In the genomic region with DNA sequence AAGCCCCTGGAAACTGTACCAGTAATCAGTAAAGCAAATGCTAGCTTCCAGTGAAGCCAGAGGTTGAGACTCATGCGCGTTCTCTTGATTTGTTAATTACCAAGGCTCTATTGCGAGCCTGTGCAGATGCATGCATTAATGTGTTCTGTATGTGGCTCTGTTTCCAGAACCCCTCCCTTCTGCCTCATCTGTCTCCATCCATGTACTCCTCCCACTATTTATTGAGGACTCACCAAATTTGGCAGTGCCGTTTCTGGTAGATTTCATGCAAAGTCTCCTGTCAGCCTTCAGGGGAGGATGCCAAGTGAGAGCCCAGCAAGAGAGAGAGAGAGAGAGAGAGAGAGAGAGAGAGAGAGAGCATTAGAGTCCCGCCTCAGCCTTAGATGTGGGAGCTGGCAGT, we compare ENCODE assay signal across 27 mouse cellular contexts.
DNase-seq lines count a peak whose midpoint lies in the region; ATAC-seq and TF ChIP-seq lines count a peak whose summit lies in the region.
"Had no signal": no experiment of that assay in that cellular context is flagged by ENCODE, and none has a peak within 500 bp of the region (broad histone marks: within the 10 kb centered on the region; RNA-seq: fewer than 3 reads in every experiment).

No protein-coding gene starts in this region.

- H3K27ac ChIP-seq in embryonic facial prominence, embryonic 14.5 days (replicated peaks; ENCODE audit: low read depth, low read length): no peak overlapping the region
- no peak overlapping the region for H3K27ac ChIP-seq in embryonic facial prominence, embryonic 10.5 days (replicated peaks)
- no peak overlapping the region for H3K27ac ChIP-seq in midbrain, embryonic 14.5 days (replicated peaks; ENCODE audit: low read depth, low read length)
- H3K27ac ChIP-seq in midbrain, embryonic 16.5 days (ENCODE audit: low read length): no peak overlapping the region
- no peak overlapping the region for H3K27ac ChIP-seq in stomach, embryonic 16.5 days (ENCODE audit: low read length)
- H3K27ac ChIP-seq in stomach, postnatal 0 days (replicated peaks): no peak overlapping the region
- H3K27ac ChIP-seq: embryonic facial prominence, embryonic 13.5 days; forebrain, embryonic 10.5 days; forebrain, embryonic 15.5 days; gastrocnemius, adult 2 months; heart, embryonic 10.5 days; heart, embryonic 13.5 days; hindbrain, embryonic 12.5 days; hindbrain, embryonic 15.5 days had no signal

- WGBS in embryonic facial prominence, embryonic 14.5 days: 50% methylated on average over 5 of the region's 5 CpGs
- WGBS in embryonic facial prominence, embryonic 10.5 days: 81% methylated on average over 5 of the region's 5 CpGs
- 56% methylated on average over 5 of the region's 5 CpGs for WGBS in midbrain, embryonic 14.5 days
- WGBS in midbrain, embryonic 16.5 days: 54% methylated on average over 5 of the region's 5 CpGs
- WGBS in stomach, embryonic 16.5 days: 64% methylated on average over 5 of the region's 5 CpGs
- 55% methylated on average over 5 of the region's 5 CpGs for WGBS in stomach, postnatal 0 days

- H3K27me3 ChIP-seq in embryonic facial prominence, embryonic 14.5 days (replicated peaks; ENCODE audit: control insufficient read depth, insufficient read depth, low read length): no peaks in the 10 kb centered on the region
- peaks cover 48% of the 10 kb centered on the region for H3K27me3 ChIP-seq in embryonic facial prominence, embryonic 10.5 days (replicated peaks; ENCODE audit: low read depth, poor library complexity, severe bottlenecking)
- 0 out of 2 replicates have a peak, but pooled peaks cover 4% of the 10 kb centered on the region for H3K27me3 ChIP-seq in midbrain, embryonic 14.5 days (ENCODE audit: control insufficient read depth, insufficient read depth, low read length)
- no peaks in the 10 kb centered on the region; the same call in 1 of the 2 replicates for H3K27me3 ChIP-seq in midbrain, embryonic 16.5 days (ENCODE audit: control insufficient read depth, insufficient read depth, low read depth, low read length)
- no peaks in the 10 kb centered on the region for H3K27me3 ChIP-seq in stomach, embryonic 16.5 days (ENCODE audit: control insufficient read depth, insufficient read depth, low read length)
- no peaks in the 10 kb centered on the region for H3K27me3 ChIP-seq in stomach, postnatal 0 days (ENCODE audit: control insufficient read depth, insufficient read depth, low read length)
- H3K27me3 ChIP-seq: embryonic facial prominence, embryonic 13.5 days; hindbrain, embryonic 12.5 days; hindbrain, embryonic 15.5 days; Patski had no signal

- peaks cover 17% of the 10 kb centered on the region for H3K4me1 ChIP-seq in embryonic facial prominence, embryonic 14.5 days (ENCODE audit: control insufficient read depth, insufficient read depth, low read length)
- H3K4me1 ChIP-seq in embryonic facial prominence, embryonic 10.5 days: peaks cover 24% of the 10 kb centered on the region
- H3K4me1 ChIP-seq in midbrain, embryonic 14.5 days (ENCODE audit: control insufficient read depth, insufficient read depth, low read length): peaks cover 11% of the 10 kb centered on the region; the same call in 1 of the 2 replicates
- H3K4me1 ChIP-seq in midbrain, embryonic 16.5 days (ENCODE audit: control insufficient read depth, insufficient read depth, low read length): peaks cover 11% of the 10 kb centered on the region
- H3K4me1 ChIP-seq in stomach, embryonic 16.5 days (ENCODE audit: control insufficient read depth, insufficient read depth, low read length): peaks cover under 1% of the 10 kb centered on the region; the same call in 1 of the 2 replicates
- no peaks in the 10 kb centered on the region for H3K4me1 ChIP-seq in stomach, postnatal 0 days (replicated peaks; ENCODE audit: control insufficient read depth, insufficient read depth)
- H3K4me1 ChIP-seq: heart, embryonic 10.5 days; heart, embryonic 13.5 days had no signal

- H3K36me3 ChIP-seq in embryonic facial prominence, embryonic 14.5 days (ENCODE audit: control insufficient read depth, insufficient read depth, low read length): no peaks in the 10 kb centered on the region
- no peaks in the 10 kb centered on the region for H3K36me3 ChIP-seq in embryonic facial prominence, embryonic 10.5 days (replicated peaks)
- H3K36me3 ChIP-seq in midbrain, embryonic 14.5 days (ENCODE audit: control insufficient read depth, insufficient read depth, low read length): no peaks in the 10 kb centered on the region
- no peaks in the 10 kb centered on the region for H3K36me3 ChIP-seq in midbrain, embryonic 16.5 days (ENCODE audit: control insufficient read depth, insufficient read depth, low read length)
- H3K36me3 ChIP-seq in stomach, embryonic 16.5 days (ENCODE audit: control insufficient read depth, insufficient read depth, low read length): no peaks in the 10 kb centered on the region
- no peaks in the 10 kb centered on the region for H3K36me3 ChIP-seq in stomach, postnatal 0 days (ENCODE audit: control insufficient read depth, insufficient read depth, low read length)
- H3K36me3 ChIP-seq: embryonic facial prominence, embryonic 13.5 days; forebrain, embryonic 10.5 days; forebrain, embryonic 15.5 days; heart, embryonic 10.5 days; heart, embryonic 13.5 days; hindbrain, embryonic 12.5 days; hindbrain, embryonic 15.5 days had no signal

- no peak for TF ChIP-seq EP300 in stomach, postnatal 0 days (optimal IDR thresholded peaks at IDR 0.05)

- ATAC-seq in embryonic facial prominence, embryonic 14.5 days (ENCODE audit: low read depth): no peak
- no peak for ATAC-seq in midbrain, embryonic 14.5 days (ENCODE audit: low FRiP score, low TSS enrichment)
- ATAC-seq in midbrain, embryonic 16.5 days: no peak
- peak; percentile 33; the same call in 1 of the 2 replicates for ATAC-seq in stomach, embryonic 16.5 days (ENCODE audit: insufficient read depth, low FRiP score)
- ATAC-seq in stomach, postnatal 0 days (ENCODE audit: low FRiP score, low TSS enrichment): no peak
- ATAC-seq: forebrain, embryonic 15.5 days; Patski had no signal

- no peak overlapping the region for H3K9ac ChIP-seq in embryonic facial prominence, embryonic 14.5 days (ENCODE audit: low read depth, low read length)
- no peak overlapping the region for H3K9ac ChIP-seq in midbrain, embryonic 14.5 days (replicated peaks; ENCODE audit: low read length)
- H3K9ac ChIP-seq in midbrain, embryonic 16.5 days (ENCODE audit: low read depth, low read length): no peak overlapping the region
- no peak overlapping the region for H3K9ac ChIP-seq in stomach, embryonic 16.5 days (ENCODE audit: low read length)
- no peak overlapping the region for H3K9ac ChIP-seq in stomach, postnatal 0 days (ENCODE audit: low read length)
- H3K9ac ChIP-seq: embryonic facial prominence, embryonic 13.5 days; forebrain, embryonic 15.5 days; heart, embryonic 13.5 days; hindbrain, embryonic 12.5 days; hindbrain, embryonic 15.5 days had no signal

- H3K4me3 ChIP-seq in embryonic facial prominence, embryonic 14.5 days (ENCODE audit: low read depth, low read length): no peak overlapping the region
- no peak overlapping the region for H3K4me3 ChIP-seq in embryonic facial prominence, embryonic 10.5 days
- no peak overlapping the region for H3K4me3 ChIP-seq in midbrain, embryonic 14.5 days (replicated peaks; ENCODE audit: low read depth, low read length)
- H3K4me3 ChIP-seq in midbrain, embryonic 16.5 days (ENCODE audit: low read depth, low read length): no peak overlapping the region
- H3K4me3 ChIP-seq in stomach, embryonic 16.5 days (replicated peaks; ENCODE audit: low read length): no peak overlapping the region
- no peak overlapping the region for H3K4me3 ChIP-seq in stomach, postnatal 0 days (ENCODE audit: low read depth, low read length)
- H3K4me3 ChIP-seq: embryonic facial prominence, embryonic 13.5 days; forebrain, embryonic 10.5 days; forebrain, embryonic 15.5 days; gastrocnemius, adult 2 months; heart, embryonic 10.5 days; heart, embryonic 13.5 days; hindbrain, embryonic 12.5 days; hindbrain, embryonic 15.5 days had no signal

- H3K9me3 ChIP-seq in embryonic facial prominence, embryonic 14.5 days (ENCODE audit: control insufficient read depth, low read length): no peaks in the 10 kb centered on the region
- H3K9me3 ChIP-seq in embryonic facial prominence, embryonic 10.5 days: no peaks in the 10 kb centered on the region
- no peaks in the 10 kb centered on the region for H3K9me3 ChIP-seq in midbrain, embryonic 14.5 days (ENCODE audit: control insufficient read depth, low read length)
- no peaks in the 10 kb centered on the region for H3K9me3 ChIP-seq in midbrain, embryonic 16.5 days (replicated peaks; ENCODE audit: control insufficient read depth, low read length, poor library complexity, severe bottlenecking)
- H3K9me3 ChIP-seq in stomach, embryonic 16.5 days (replicated peaks; ENCODE audit: control insufficient read depth, low read length): no peaks in the 10 kb centered on the region
- H3K9me3 ChIP-seq in stomach, postnatal 0 days (ENCODE audit: control insufficient read depth, low read length): no peaks in the 10 kb centered on the region
- H3K9me3 ChIP-seq: embryonic facial prominence, embryonic 13.5 days; forebrain, embryonic 10.5 days; forebrain, embryonic 15.5 days; heart, embryonic 10.5 days; heart, embryonic 13.5 days; hindbrain, embryonic 12.5 days; hindbrain, embryonic 15.5 days had no signal

- DNase-seq in embryonic facial prominence, embryonic 14.5 days (ENCODE audit: low spot score): peak; percentile 53
- DNase-seq in embryonic facial prominence, embryonic 10.5 days (ENCODE audit: low spot score): no peak
- DNase-seq in heart, adult 11 months: peak; percentile 41
- no peak for DNase-seq in heart, adult 8-10 months (ENCODE audit: low spot score)
- peak; percentile 26 for DNase-seq in midbrain, embryonic 14.5 days
- DNase-seq in stomach, postnatal 0 days (ENCODE audit: low spot score): no peak
- DNase-seq: adrenal gland, postnatal 10 days; adrenal gland, postnatal 36 days; cerebellum, adult 11 months; cerebellum, adult 2 months; cerebellum, adult 9-11 months; cerebellum, postnatal 25 days; gastrocnemius, adult 2 months; gastrocnemius, postnatal 14 days; heart, adult 18-20 months; heart, postnatal 14 days; heart, postnatal 4 days had no signal

- TF ChIP-seq CTCF in stomach, postnatal 0 days (IDR thresholded peaks at IDR 0.05; ENCODE audit: low read depth): no peak

- H3K4me2 ChIP-seq in embryonic facial prominence, embryonic 14.5 days (ENCODE audit: low read depth, low read length): no peak overlapping the region
- no peak overlapping the region for H3K4me2 ChIP-seq in midbrain, embryonic 14.5 days (ENCODE audit: low read length)
- no peak overlapping the region for H3K4me2 ChIP-seq in midbrain, embryonic 16.5 days (ENCODE audit: low read length)
- H3K4me2 ChIP-seq in stomach, embryonic 16.5 days (ENCODE audit: low read depth, low read length): no peak overlapping the region
- no peak overlapping the region for H3K4me2 ChIP-seq in stomach, postnatal 0 days (replicated peaks; ENCODE audit: low read depth)
- H3K4me2 ChIP-seq: embryonic facial prominence, embryonic 13.5 days; forebrain, embryonic 15.5 days; heart, embryonic 13.5 days; hindbrain, embryonic 12.5 days; hindbrain, embryonic 15.5 days had no signal

Comparison
In these comparisons a context has a peak if more than half of its experiments do, and no peak if none do; other contexts are left out.
1. DNase-seq: peak in embryonic facial prominence, embryonic 14.5 days (single experiment), heart, adult 11 months (single experiment) and midbrain, embryonic 14.5 days (single experiment); none in embryonic facial prominence, embryonic 10.5 days (single experiment), heart, adult 8-10 months (single experiment) and stomach, postnatal 0 days (single experiment).